Mouse (Mus musculus): ENCODE measurements around the gene Gm42742.

Gene Gm42742

DNA sequence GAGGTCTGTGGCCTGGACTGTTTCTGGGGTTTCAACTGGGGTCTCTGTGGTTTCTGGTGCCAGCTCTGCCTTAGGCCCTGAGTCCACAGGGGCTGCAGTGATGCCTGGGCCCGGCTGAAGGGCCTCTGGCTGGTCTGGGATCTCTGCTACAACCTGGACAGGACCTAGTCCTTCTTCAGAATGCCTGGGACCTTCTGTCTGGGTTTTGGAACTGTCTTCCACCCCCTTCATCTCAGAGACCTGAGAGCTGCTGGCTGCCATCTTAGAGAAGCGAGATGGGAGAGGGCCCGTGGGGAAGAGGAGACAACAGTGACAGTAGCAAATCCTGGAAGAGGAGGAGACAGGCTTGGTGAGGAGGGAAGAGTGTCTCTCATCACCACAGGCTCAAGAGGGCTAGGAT lies 866 bp downstream of the Gm42742 start:
- DNase-seq (ENCODE audit: low spot score): no peak

- no peak for DNase-seq (ENCODE audit: low spot score)
Observed at GRCm38 (mm10) chr7:127019306-127019960, 1.5 kb downstream of the Gm42742 start.

DNA sequence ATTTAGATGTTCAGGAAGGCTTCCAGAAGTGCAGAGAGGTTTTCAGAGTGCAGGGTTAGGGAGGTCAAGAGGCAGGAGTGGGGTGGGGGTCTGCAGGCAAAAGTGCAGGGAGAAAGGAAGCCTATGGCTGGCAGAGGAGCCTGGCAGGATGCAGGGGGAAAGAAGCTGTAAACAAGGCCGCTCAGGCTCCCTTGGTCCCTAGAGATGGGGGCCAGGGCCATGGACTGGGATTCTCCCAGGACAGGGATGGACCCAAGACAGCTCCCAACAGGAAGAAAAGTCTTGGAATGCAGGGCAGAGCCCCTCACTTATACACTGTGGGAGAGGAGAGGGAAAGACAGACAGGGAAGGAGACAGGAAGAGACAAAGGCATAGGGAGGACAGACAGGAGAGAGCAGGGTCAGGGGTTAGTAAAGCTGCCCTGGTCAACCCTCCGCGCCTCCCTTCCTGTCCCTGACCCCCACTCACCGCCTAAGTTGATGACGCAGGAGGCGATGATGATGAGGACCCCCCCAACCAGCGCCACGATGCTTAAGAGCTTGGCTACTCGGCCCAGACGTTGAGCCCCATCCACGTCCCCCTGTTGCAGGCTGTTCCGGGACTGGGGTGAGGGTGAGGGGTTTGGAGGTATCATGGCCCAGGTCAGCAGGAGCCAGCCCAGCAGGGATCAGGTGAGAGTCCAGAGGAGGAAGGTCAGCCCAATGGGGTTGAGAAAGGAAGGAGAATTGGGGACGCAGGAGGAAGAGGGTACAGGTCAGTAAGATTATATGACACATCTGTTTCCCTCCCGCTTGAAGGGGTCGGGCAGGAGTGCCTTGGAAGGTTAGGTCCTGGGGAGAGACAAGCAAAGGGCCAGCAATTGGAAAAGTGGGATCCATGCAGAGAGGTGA lies 2.2 kb downstream of the Gm42742 start:
- no peak for DNase-seq (ENCODE audit: low spot score)

DNA sequence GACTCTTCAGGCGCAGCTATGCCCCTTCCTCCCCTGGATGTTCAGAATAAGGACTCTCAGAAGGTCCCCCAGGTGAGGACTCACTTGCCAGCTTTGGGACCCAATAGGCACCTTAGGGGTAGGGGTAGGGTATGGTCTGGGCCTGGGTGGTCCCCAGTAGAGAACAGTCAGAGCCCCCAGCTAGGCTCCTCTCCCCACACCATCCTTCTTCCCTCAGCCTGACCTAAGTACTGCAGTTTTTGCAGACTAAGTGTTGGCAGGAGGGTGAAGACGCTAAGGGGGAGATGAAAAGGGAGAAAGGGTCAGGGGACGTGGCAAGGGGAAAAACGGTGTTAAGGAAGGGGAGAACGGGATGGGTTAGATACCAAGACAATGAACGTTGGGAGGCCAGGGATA lies 2.9 kb downstream of the Gm42742 start:
- DNase-seq (ENCODE audit: low spot score): no peak

DNA sequence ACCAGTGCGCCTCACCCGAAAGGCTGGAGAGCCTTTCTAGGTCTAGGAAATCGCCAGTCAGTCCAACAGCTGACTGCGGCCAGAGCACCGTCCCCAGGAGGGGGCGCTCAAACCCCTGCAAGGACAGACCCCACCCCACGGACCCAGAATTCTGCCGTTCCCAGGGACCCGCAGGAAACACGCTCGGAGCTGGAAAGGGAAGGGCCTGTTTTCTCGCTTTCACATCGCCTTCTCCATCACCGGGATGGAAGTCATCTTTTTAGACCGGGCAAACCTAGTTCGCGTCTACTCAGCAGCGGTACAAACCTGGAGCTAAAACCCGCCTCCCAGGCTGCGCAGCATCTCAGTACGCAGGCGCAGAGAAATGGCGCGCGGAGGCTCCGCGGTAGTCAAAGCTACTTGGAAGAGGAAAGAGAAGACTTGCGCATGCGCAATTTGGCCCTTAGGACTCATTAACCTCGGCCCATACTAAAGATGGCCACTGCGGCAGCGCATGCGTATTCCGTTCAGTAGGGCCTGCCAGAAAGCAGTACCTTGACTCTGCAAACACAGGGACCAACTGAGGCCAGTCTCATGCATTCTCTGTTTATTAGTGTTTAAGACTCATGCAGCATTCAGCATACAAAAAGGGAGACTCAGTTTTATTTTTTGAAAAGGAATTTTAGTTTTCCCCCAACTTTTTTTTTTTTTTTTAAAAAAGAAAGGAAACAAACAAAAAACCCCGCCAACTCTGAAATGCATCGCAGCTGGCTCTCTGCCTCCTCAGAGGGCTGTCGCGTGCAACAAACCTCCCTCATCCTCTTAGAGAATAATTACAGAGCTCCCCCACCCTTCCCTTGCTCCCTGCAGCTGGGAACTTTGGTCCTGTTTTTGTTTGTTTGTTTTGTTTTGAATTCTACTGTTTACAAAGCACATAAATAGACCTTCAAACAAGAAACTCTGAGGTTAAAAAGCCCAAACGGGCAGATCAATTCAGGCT lies 3.6 kb downstream of the Gm42742 start, which contains the start of gene Pagr1a:
Pagr1a (minus strand) TSS at position 382 of the 979 bp plus-strand sequence.
- DNase-seq (ENCODE audit: low spot score): peak; percentile 100

DNA sequence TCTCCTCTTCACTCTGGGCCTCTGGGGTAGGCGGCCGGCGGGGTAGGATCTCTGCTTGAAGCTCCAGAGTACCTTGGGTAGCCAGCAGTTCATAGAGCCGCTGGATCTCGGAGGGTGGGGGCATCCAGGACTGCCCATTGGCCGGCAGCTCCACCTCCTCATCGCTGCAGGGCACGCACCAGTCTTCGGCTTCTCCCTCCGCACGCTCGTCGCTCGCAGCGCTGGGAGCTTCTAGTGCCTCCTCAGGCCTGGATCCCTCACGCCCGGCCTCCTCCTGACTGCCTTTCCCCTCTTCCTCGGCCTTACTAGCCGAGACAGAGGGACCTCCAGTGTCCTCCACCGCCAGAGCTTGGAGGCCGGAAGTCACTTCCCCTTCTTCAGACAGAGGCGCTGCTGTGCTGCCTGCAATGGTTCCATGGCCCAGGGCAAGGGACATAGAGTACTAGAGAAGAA lies 4.4 kb downstream of the Gm42742 start:
- peak; percentile 72 for DNase-seq (ENCODE audit: low spot score)

DNA sequence TGATC lies 4.6 kb downstream of the Gm42742 start, which contains the start of gene Pagr1b:
Pagr1b (minus strand) TSS at position 4 of the 5 bp plus-strand sequence.
- DNase-seq (ENCODE audit: low spot score): no peak

- DNase-seq (ENCODE audit: low spot score): peak; percentile 75
Observed at GRCm38 (mm10) chr7:127016081-127016480, 4.8 kb downstream of the Gm42742 start.

DNA sequence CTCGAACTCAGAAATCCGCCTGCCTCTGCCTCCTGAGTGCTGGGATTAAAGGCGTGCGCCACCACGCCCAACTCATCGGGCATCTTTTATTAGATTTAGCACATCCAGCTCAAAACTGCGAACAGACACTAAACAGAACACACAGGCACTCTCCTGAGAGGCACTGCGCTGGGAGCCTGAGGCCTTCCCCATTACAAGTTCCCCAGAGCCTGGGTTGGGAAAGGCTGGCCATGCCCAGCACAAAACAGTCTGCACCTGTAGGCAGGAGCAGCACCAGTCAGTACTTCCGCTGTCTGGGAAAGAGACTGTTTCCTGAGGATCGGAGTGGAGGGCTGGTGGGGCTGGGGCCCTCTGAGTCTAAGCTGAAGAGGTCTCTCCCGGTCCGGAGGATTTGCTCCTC lies 5.9 kb downstream of the Gm42742 start:
- no peak for DNase-seq (ENCODE audit: low spot score)

DNA sequence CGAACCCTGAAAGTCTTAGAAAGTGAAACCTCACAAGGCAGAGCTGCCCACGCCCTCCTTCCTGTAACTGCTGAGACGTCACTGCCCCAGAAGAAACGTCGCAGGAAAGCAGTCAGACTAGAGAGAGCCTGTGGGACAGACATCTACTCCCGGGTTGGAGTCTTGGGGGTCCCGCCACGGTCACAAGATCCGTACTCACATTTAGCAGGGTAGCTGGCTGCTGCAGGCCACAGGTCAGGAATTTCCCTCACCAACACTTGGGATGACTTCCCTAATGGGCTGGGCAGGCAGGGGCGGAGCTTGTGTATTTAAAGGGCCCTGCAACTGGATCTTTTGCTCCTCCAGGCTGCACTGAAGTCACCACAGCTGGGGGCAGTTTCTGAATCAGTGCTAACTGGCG lies 6.6 kb downstream of the Gm42742 start, which contains the start of gene Mvp:
Mvp (minus strand) TSS at position 302 of the 400 bp plus-strand sequence.
- peak; percentile 69 for DNase-seq (ENCODE audit: low spot score)

- no peak for DNase-seq (ENCODE audit: low spot score)
Observed at GRCm38 (mm10) chr7:127013385-127013784, 7.5 kb downstream of the Gm42742 start.

DNA sequence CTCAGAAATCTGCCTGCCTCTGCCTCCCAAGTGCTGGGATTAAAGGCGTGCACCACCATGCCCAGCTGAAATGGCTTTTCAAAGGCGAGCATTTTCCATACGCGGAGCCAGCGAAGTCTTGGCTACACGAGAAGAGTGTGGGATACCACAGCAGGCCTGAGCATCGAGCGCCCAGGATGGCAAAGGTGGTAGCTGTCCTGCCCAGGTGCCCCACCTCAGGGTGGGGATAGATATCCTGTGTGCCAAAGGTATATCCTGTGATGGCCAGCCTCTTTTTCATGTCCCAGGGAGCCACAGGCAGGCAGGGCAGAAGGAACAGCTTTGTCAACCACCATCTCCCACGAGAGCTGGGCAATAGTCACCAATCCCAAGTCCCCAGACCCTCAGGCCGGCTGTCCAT lies 8.1 kb downstream of the Gm42742 start:
- no peak for DNase-seq (ENCODE audit: low spot score)

DNA sequence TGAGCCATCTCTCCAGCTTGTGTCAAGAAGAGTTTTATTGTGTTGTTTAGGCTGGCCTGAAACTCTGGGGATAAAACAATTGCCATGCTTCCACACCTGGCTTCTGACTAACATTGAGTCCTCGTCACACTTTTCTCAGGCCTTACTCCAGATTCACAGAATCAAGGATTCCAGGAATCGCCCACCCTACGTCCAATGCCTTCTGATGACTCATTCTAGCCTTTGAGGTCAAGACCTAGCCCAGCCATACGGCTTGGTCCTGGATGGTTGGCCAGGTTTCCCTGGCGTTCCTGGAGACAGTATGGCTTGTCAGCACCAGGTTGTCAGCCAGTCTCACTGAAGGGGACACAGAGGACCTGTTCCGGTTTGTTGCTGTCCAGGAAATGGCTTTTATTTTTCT lies 8.5 kb downstream of the Gm42742 start:
- no peak for DNase-seq (ENCODE audit: low spot score)

DNA sequence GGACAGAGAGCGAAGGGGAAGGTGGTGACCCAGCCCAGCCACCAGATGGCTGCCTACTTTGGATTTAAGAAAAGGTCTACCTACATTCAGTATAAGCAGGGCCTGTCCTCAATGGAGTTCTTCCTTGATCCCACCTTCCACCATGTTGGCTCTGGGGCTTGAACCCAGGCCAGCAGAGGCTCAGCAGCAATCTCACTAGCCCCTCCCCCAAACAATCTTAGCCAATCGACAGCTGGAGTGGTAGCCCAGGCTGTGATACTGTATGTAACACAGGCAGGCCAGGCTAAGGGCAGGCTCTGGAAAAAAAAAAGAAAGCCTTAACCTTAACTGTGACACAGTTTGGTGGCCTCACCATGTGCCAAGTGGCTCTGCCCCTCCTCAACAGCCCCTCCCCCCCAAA lies 9.2 kb downstream of the Gm42742 start:
- DNase-seq (ENCODE audit: low spot score): no peak

DNA sequence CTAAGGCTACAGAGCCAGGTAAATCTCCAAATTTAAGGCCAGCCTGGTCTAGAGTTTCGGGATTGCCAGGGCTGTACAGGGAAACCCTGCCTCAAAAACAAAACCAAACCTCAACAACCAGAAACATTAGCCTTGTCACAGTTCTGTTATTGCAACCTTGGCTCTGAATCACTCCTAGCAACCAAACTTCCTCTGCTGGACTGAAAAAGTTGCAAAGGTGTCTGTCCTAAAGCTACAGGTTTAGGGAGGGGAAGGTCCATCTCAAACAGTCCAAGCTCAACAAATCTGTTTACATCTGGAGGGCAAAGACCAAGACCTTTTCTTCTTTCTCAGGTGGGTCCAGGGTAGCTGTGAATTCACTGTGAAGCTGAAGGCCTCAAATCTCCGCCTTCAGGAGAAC lies 9.8 kb downstream of the Gm42742 start:
- DNase-seq (ENCODE audit: low spot score): no peak

DNA sequence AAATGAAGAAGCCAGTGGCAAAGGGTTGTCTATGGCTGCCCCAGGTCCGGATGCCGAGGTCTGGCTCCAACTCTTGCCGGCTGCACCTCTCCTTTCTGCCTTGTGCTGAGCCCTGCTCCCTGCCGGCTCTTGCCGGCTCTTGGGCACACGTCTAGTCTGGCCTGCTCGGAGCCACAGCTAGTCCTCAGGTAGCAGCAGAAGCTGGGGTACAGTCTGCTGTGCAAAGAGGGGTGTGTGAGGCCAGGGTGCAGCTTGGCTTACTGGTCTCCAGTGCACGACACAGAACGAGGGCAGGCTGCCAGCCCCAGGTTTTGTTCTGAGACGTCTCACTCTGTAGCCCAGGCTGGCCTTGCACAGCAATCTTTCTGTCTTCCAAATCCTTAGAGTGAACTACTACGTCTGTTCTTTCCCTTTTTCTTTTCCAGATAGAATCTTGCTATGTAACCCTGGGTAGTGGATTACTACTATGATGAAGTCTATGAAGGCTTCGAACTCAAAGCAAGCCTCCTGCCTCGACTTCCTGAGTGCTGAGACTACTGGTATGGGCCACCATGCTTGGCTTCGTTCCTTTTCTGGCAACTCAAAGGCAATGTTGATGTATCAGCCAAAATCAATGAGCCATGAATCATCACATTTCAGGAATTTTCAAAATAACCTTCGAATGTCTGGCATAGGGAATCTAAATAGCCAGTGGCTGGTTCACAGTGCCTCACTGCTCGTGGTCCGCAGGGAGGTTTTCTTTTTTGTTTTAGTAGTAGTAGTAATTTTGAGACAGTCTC lies 11.4 kb downstream of the Gm42742 start:
- no peak for DNase-seq (ENCODE audit: low spot score)

GRCm38 (mm10) chr7:127008239-127009019 lies 12.5 kb downstream of the Gm42742 start:
- no peak for DNase-seq (ENCODE audit: low spot score)

DNA sequence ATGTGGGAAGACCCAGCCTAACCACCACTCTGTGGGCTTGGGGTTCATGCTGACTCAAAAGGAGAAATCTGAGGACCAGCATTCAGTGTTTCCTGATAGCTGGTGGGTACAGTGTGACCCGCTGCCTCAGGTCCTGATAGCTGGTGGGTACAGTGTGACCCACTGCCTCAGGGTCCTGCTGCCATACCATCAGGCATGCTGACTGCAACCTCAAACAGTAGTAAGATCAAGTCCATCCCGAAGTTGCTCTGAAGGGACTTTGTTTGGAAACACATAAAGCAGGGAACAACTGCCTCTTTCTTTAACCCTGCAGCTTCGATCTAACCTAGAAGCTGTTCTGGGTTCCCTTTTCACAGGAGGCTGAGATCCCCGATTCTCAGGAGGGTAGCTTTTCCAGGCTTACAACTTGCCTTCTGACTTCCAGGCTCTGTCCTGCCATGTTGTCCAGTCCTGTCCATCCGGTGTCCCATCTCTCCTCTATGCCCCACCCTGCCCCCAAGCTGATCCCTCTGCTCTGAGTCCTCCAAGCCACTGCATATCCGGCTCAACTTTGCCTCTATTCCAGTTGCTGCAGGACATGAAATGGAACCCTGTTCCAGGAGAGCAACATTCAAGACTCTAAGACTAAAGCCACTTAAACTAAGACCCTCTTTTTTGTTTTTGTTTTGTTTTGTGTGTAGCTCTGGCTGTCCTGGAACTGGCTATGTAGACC lies 13.4 kb downstream of the Gm42742 start:
- DNase-seq (ENCODE audit: low spot score): no peak

GRCm38 (mm10) chr7:127004122-127004875 lies 16.6 kb downstream of the Gm42742 start:
- no peak for DNase-seq (ENCODE audit: low spot score)

GRCm38 (mm10) chr7:127003620-127004019 lies 17.3 kb downstream of the Gm42742 start:
- DNase-seq (ENCODE audit: low spot score): no peak
